Mouse (Mus musculus): ENCODE results near the gene Ankrd54. TPM values are rescaled to one million over a fixed set of nuclear protein-coding genes. Genes with fewer than 3 reads are reported as not detected.

The Ankrd54 gene
- polyA plus RNA-seq, 1 experiment from 2014 or later: 23.9 TPM

DNA sequence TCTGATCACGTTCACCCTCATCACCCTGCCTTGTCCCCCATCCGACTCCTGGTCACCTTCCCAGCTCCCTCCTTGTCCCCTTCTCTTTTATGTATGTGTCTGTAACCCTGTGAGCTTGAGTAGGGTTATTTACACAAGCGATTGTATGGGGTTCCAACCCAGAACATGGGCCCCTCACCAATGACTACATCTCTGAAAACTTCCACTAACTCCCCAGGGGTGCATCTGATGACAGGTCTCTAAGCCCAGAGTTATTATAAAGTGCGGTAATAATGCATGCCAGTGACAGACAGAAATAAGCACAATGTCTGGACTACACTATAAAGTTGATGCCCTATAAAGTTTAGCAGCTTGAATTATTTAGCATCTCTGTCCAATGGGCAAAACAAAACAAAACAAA, 37.7 kb upstream of the Ankrd54 start:
- no peak overlapping the region for H3K4me3 ChIP-seq
- H3K4me1 ChIP-seq: peaks cover 71% of the 10 kb centered on the region
- H3K9ac ChIP-seq: no peak overlapping the region
- H3K36me3 ChIP-seq: peaks cover 8% of the 10 kb centered on the region
- H3K27ac ChIP-seq (replicated peaks): peak overlapping the region; percentile 96
- H3K4me2 ChIP-seq: no peak overlapping the region
- 61% methylated on average over 4 of the region's 4 CpGs for WGBS
- H3K27me3 ChIP-seq (replicated peaks): no peaks in the 10 kb centered on the region
- H3K9me3 ChIP-seq: no peaks in the 10 kb centered on the region
- no peak for ATAC-seq (ENCODE audit: extremely low read depth, insufficient number of reproducible peaks, low FRiP score, low TSS enrichment)

DNA sequence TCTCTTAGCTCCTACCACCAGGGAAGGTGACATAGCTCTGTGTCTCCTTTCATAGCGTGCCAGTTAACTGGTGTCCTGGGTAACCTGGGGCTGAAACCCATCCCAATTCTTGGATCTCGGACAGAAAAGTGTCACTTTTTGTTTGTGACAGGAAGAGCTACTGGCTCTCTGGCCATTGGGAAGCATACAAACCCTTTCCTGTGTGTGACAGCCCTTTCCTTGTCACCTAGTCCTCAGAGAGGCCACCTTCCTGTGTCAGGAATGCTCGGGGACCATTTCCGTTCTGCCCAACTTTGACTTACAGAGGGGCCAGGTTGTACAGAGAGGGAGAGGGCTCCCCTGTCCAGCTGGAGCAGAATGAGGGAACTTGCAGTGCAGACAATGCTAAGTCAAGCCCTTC, 36.8 kb upstream of the Ankrd54 start:
- Histone ChIP-seq H3K36me3 (peaks cover 18% of the 10 kb centered on the region), H3K27ac (replicated peaks) (peak overlapping the region; percentile 96), H3K9me3 (no peaks in the 10 kb centered on the region), H3K4me1 (peaks cover 71% of the 10 kb centered on the region), H3K4me3 (no peak overlapping the region), H3K27me3 (replicated peaks) (no peaks in the 10 kb centered on the region), H3K4me2 (0 out of 2 replicates have a peak overlapping the region, but pooled peaks have one; percentile 16), H3K9ac (peak overlapping the region; percentile 50)
- ATAC-seq (ENCODE audit: extremely low read depth, insufficient number of reproducible peaks, low FRiP score, low TSS enrichment): no peak
- 48% methylated on average over 4 of the region's 4 CpGs for WGBS

DNA sequence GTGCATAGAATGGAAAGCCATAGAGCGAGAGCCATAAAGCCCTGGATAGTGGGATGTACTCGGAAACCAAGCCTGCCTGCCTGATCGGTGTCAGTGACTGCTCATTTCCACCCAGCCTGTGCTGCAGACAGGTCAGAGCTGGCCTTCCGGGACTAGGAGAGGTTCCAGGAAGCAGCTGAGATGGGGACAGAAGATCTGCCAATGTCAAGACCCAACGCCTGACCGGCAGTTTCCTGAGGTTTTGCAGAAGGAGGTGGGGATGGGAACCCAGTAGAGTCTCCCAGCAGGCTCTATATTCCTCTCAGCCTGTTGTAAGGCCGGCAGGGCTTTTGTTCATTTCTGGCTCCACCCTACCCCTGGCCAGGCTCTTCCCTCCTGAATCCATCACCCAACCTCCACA, 36.2 kb upstream of the Ankrd54 start:
- H3K9ac ChIP-seq: peak overlapping the region; percentile 74
- ATAC-seq (ENCODE audit: extremely low read depth, insufficient number of reproducible peaks, low FRiP score, low TSS enrichment): peak; percentile 31; the same call in 1 of the 2 replicates
- no peaks in the 10 kb centered on the region for H3K27me3 ChIP-seq (replicated peaks)
- peaks cover 71% of the 10 kb centered on the region for H3K4me1 ChIP-seq
- 23% methylated on average over 7 of the region's 7 CpGs for WGBS
- peaks cover 24% of the 10 kb centered on the region for H3K36me3 ChIP-seq
- H3K4me2 ChIP-seq: peak overlapping the region; percentile 39
- H3K27ac ChIP-seq (replicated peaks): peak overlapping the region; percentile 96
- H3K9me3 ChIP-seq: no peaks in the 10 kb centered on the region
- no peak overlapping the region for H3K4me3 ChIP-seq

DNA sequence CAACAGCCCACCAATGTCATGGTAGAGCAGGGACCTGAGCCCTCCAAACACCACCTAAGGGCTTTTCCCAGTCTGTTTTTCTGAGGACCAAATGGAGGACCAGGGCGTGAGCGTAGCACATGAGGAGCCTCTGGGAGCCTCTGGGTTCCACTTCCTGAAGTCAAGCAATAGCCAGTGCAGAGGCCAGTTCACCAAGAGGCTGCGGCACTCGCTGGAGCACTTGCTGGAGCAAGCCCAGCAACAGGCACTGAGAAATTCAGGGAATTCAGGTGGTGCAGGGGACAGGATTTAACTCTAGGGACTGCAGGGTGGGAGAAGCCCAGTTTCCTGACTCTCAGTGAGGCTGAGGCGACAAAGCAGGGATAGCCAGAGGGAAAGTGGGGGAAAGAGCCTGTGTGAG, 35.5 kb upstream of the Ankrd54 start:
- Histone ChIP-seq H3K9ac (peak overlapping the region; percentile 74), H3K4me2 (peak overlapping the region; percentile 39), H3K27me3 (replicated peaks) (no peaks in the 10 kb centered on the region), H3K4me3 (no peak overlapping the region), H3K4me1 (peaks cover 77% of the 10 kb centered on the region), H3K36me3 (peaks cover 30% of the 10 kb centered on the region), H3K9me3 (no peaks in the 10 kb centered on the region), H3K27ac (replicated peaks) (peak overlapping the region; percentile 96)
- ATAC-seq (ENCODE audit: extremely low read depth, insufficient number of reproducible peaks, low FRiP score, low TSS enrichment): no peak
- 41% methylated on average over 5 of the region's 5 CpGs for whole genome bisulfite sequencing

DNA sequence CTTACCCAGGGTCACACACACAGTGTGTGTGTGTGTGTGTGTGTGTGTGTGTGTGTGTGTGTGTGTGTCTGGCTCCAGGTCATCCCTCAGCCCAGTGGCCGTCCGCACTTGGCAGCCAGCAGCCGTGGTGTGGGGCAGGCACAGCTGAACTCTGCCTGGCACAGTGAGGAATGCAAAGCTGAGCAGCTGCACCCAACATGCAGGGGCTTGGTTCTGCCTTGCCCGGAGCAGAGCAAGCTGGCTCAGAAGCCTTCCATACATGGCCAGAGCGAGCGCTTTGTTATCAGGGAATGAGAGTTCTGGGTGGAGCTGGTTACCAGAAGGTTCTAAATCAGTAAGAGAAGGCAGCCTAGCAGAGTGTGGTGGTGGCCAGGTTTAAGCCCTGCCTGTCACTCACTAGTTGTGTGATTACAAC, 34.9 kb upstream of the Ankrd54 start:
- peak; percentile 32; the same call in 1 of the 2 replicates for ATAC-seq (ENCODE audit: extremely low read depth, insufficient number of reproducible peaks, low FRiP score, low TSS enrichment)
- WGBS: 5% methylated on average over 6 of the region's 6 CpGs
- no peak overlapping the region for H3K4me3 ChIP-seq

DNA sequence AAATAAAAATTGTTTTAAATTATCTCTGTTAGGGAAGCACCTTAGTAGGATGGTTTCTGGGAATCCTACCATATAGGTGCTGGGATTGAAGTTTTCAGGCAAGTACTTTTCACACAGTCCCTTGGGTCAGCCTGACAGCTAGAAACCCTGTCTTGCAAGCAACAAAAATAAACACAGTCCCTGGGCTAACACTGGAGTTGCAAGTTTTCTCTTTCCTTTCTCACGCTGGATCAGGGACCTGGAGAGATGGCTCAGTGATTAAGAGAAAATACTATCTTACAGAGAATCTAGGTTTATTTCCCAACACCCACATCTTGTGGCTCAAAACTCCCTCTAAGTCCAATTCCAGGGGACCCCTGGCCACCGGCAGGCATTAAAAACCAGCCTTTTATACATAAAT, 34.4 kb upstream of the Ankrd54 start:
- peak overlapping the region; percentile 39 for H3K4me2 ChIP-seq
- H3K4me1 ChIP-seq: peaks cover 75% of the 10 kb centered on the region
- H3K27ac ChIP-seq (replicated peaks): peak overlapping the region; percentile 96
- WGBS: 24% methylated on average over 2 of the region's 2 CpGs
- no peak overlapping the region for H3K4me3 ChIP-seq
- no peaks in the 10 kb centered on the region for H3K27me3 ChIP-seq (replicated peaks)
- peaks cover 41% of the 10 kb centered on the region for H3K36me3 ChIP-seq
- no peaks in the 10 kb centered on the region for H3K9me3 ChIP-seq
- ATAC-seq (ENCODE audit: extremely low read depth, insufficient number of reproducible peaks, low FRiP score, low TSS enrichment): no peak
- H3K9ac ChIP-seq: peak overlapping the region; percentile 74

More for the DNA sequence above, 34.9 kb upstream of the Ankrd54 start:
- Histone ChIP-seq H3K27me3 (replicated peaks) (no peaks in the 10 kb centered on the region), H3K4me2 (peak overlapping the region; percentile 39), H3K27ac (replicated peaks) (peak overlapping the region; percentile 96), H3K9ac (peak overlapping the region; percentile 74), H3K36me3 (peaks cover 36% of the 10 kb centered on the region), H3K9me3 (no peaks in the 10 kb centered on the region), H3K4me1 (peaks cover 80% of the 10 kb centered on the region)

DNA sequence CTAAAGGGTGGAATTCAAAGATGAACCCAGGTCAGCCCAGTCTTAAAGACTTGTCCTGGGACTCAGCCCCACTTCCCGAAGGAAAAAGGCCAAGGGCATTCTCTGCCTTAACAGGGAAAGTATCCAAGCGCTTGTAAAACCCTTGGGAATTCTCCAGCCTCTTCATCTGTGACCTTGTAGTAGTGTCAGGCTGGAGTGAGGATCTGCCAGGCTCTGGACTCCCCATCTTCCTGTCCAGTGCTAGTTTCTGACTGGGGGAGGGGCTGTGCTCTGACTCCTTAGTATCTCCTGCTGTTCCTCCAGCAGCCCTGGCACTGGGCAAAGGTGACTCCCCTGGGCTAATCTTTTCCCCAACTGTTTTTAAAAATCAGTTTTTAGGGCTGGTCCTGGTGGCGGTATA, 33.9 kb upstream of the Ankrd54 start:
- Histone ChIP-seq H3K9me3 (no peaks in the 10 kb centered on the region), H3K4me3 (no peak overlapping the region), H3K4me2 (no peak overlapping the region), H3K27ac (replicated peaks) (peak overlapping the region; percentile 96), H3K27me3 (replicated peaks) (no peaks in the 10 kb centered on the region), H3K9ac (peak overlapping the region; percentile 74), H3K36me3 (peaks cover 47% of the 10 kb centered on the region), H3K4me1 (peaks cover 69% of the 10 kb centered on the region)
- ATAC-seq (ENCODE audit: extremely low read depth, insufficient number of reproducible peaks, low FRiP score, low TSS enrichment): no peak
- whole genome bisulfite sequencing: 39% methylated on average over 3 of the region's 3 CpGs

DNA sequence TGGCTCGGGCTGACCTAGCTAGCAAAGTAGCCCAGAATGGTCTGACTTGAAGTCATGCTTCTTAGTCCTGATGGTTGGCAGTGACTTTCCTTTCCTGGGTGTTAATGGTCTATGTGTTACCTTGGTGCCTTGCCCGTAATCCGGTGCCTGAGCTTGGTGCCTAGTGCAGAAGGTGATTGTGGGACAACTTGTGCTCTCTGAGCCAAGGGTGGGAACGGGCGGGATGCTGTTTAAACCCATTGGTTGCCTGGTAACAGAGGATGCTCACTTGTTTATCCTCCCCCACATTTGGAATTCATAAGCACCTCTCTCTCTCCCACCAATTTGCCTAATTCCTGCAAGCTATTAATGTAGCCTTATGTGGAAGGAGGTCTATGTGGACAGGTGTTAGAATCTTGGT, 32.8 kb upstream of the Ankrd54 start:
- H3K27ac ChIP-seq (replicated peaks): no peak overlapping the region
- H3K4me2 ChIP-seq: no peak overlapping the region
- no peak for ATAC-seq (ENCODE audit: extremely low read depth, insufficient number of reproducible peaks, low FRiP score, low TSS enrichment)
- no peak overlapping the region for H3K9ac ChIP-seq
- peaks cover 58% of the 10 kb centered on the region for H3K4me1 ChIP-seq
- H3K36me3 ChIP-seq: peaks cover 57% of the 10 kb centered on the region
- H3K4me3 ChIP-seq: no peak overlapping the region
- 83% methylated on average over 5 of the region's 5 CpGs for WGBS
- H3K9me3 ChIP-seq: no peaks in the 10 kb centered on the region
- no peaks in the 10 kb centered on the region for H3K27me3 ChIP-seq (replicated peaks)

DNA sequence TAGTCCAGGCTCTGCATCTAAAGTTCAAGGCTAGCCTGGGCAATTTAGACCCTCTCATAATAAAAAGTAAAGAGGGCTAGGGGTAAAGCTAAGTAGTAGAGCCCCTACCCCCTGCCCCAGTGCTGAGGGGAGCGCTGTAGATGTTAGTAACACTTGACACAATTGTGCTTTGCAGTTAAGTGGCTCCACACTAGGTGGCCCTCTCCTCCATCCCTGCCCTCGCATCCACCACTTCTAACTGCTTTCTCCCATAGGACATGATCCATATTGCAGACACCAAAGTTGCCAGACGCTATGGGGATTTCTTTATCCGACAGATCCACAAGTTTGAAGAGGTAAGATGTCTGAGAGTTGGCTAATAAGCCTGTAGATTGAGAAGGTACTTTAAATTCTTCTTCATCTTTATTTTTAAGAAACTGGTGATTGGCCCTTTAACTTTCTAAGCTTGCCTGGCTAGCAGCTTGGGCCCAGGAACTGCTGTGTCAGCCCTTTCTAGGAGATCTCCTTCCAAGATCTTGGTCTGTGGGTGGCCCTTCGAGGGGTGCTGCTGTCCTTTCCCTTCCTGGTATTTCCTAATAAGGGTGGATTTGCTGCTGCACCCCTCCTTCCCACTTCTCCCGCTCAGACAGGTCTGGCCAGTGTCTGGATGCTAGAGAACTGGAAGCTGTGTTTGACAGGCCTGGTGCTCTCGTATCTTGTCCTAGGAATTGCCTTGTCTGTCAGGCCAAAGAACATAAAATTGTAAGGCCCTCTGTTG, 30.6 kb upstream of the Ankrd54 start:
- Histone ChIP-seq H3K27ac (replicated peaks) (peak overlapping the region; percentile 15; the same call in 1 of the 2 replicates), H3K4me2 (no peak overlapping the region), H3K9ac (peak overlapping the region; percentile 52), H3K27me3 (replicated peaks) (no peaks in the 10 kb centered on the region), H3K4me1 (peaks cover 36% of the 10 kb centered on the region), H3K9me3 (no peaks in the 10 kb centered on the region), H3K4me3 (no peak overlapping the region), H3K36me3 (peaks cover 80% of the 10 kb centered on the region)
- 51% methylated on average over 7 of the region's 7 CpGs for WGBS
- no peak for ATAC-seq (ENCODE audit: extremely low read depth, insufficient number of reproducible peaks, low FRiP score, low TSS enrichment)

DNA sequence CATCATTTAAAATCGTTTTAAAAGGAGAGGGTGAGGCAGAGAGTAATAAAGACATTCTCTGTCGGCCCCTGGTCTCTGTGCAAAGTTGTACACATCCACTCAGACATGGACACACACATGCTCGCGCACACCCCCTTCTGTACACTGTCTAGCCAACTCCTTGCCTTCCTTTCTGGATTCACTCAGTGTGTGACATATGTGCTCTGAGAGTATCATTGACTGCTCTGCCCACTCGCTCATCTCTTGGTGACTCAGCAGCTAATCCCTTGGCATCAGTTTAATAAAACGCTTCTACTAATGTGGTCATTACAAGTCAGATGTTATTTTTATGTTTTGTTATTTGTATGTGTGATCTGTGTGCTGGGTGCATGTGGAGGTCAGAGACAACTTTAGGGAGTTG, 29.6 kb upstream of the Ankrd54 start:
- no peaks in the 10 kb centered on the region for H3K9me3 ChIP-seq
- peaks cover 26% of the 10 kb centered on the region for H3K4me1 ChIP-seq
- WGBS: 83% methylated on average over 6 of the region's 6 CpGs
- no peak overlapping the region for H3K27ac ChIP-seq (replicated peaks)
- ATAC-seq (ENCODE audit: extremely low read depth, insufficient number of reproducible peaks, low FRiP score, low TSS enrichment): no peak
- H3K27me3 ChIP-seq (replicated peaks): no peaks in the 10 kb centered on the region
- peaks cover 88% of the 10 kb centered on the region for H3K36me3 ChIP-seq
- no peak overlapping the region for H3K4me3 ChIP-seq
- no peak overlapping the region for H3K4me2 ChIP-seq
- H3K9ac ChIP-seq: peak overlapping the region; percentile 33; the same call in 1 of the 2 replicates

DNA sequence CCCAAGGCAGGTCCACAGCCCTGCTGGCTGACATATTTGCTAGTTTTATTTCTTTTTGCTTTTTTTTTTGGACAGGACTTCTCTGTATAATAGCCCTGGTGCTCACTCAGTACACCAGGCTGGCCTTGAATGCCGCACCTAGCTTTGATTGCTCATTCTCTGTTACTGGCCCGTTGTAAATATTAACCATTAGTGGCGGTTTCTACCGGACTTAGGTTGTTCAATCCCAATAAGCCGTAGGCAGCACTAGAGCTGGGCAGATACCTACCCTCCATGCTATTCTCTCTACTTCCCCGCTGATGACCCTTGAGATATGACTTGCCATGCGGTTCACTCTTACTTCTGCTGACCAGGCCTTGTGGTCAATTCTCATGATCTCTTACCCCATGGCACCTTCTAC, 16.9 kb upstream of the Ankrd54 start:
- Histone ChIP-seq H3K36me3 (peaks cover 84% of the 10 kb centered on the region), H3K27me3 (replicated peaks) (no peaks in the 10 kb centered on the region), H3K9ac (no peak overlapping the region), H3K27ac (replicated peaks) (no peak overlapping the region), H3K4me3 (no peak overlapping the region), H3K4me1 (peaks cover 14% of the 10 kb centered on the region), H3K9me3 (no peaks in the 10 kb centered on the region), H3K4me2 (no peak overlapping the region)
- no peak for ATAC-seq (ENCODE audit: extremely low read depth, insufficient number of reproducible peaks, low FRiP score, low TSS enrichment)
- 93% methylated on average over 7 of the region's 7 CpGs for WGBS

All from heart, embryonic 13.5 days (tissue).